Mouse (Mus musculus) frontal cortex, postnatal 36 days (tissue): ENCODE results near the gene Supt3.

ENCODE experiments used
- DNase-seq, 2 experiments: peaks; one replicate each; pipeline ENCODE4 v3.0.0; 2022; ENCODE audit warnings: low spot score in 2 of 2

Gene Supt3

GRCm38 (mm10) chr17:45123856-45124255 lies 346.9 kb downstream of the Supt3 start:
- no peak for DNase-seq

- DNase-seq: no peak
These were observed 351.7 kb downstream of the Supt3 start for GRCm38 (mm10) chr17:45128611-45129010.

GRCm38 (mm10) chr17:45133501-45134400 lies 356.8 kb downstream of the Supt3 start:
- DNase-seq: no peak

GRCm38 (mm10) chr17:45136491-45136890 lies 359.5 kb downstream of the Supt3 start:
- no peak for DNase-seq

- no peak for DNase-seq
These were observed 366.1 kb downstream of the Supt3 start for GRCm38 (mm10) chr17:45143043-45143442.

- DNase-seq: no peak
These were observed 367.7 kb downstream of the Supt3 start for GRCm38 (mm10) chr17:45144656-45145055.

GRCm38 (mm10) chr17:45151312-45151929 lies 374.5 kb downstream of the Supt3 start:
- DNase-seq: no peak

GRCm38 (mm10) chr17:45153721-45154120 lies 376.8 kb downstream of the Supt3 start:
- no peak for DNase-seq

- DNase-seq: no peak
These were observed 381.3 kb downstream of the Supt3 start for GRCm38 (mm10) chr17:45158171-45158691.

- no peak for DNase-seq
These were observed 383.7 kb downstream of the Supt3 start for GRCm38 (mm10) chr17:45160651-45161050.

GRCm38 (mm10) chr17:45165741-45166140 lies 388.8 kb downstream of the Supt3 start:
- no peak for DNase-seq
